Mouse (Mus musculus): ENCODE results near the gene Inhbc. TPM values are rescaled to one million over a fixed set of nuclear protein-coding genes. Genes with fewer than 3 reads are reported as not detected.
"Not testable (repeated sequence)": the region's sequence is repeated elsewhere in the genome, so short reads cannot be mapped to it uniquely, and the experiment has no call there.

The Inhbc gene
- polyA plus RNA-seq, 1 experiment from 2014 or later: not detected

DNA sequence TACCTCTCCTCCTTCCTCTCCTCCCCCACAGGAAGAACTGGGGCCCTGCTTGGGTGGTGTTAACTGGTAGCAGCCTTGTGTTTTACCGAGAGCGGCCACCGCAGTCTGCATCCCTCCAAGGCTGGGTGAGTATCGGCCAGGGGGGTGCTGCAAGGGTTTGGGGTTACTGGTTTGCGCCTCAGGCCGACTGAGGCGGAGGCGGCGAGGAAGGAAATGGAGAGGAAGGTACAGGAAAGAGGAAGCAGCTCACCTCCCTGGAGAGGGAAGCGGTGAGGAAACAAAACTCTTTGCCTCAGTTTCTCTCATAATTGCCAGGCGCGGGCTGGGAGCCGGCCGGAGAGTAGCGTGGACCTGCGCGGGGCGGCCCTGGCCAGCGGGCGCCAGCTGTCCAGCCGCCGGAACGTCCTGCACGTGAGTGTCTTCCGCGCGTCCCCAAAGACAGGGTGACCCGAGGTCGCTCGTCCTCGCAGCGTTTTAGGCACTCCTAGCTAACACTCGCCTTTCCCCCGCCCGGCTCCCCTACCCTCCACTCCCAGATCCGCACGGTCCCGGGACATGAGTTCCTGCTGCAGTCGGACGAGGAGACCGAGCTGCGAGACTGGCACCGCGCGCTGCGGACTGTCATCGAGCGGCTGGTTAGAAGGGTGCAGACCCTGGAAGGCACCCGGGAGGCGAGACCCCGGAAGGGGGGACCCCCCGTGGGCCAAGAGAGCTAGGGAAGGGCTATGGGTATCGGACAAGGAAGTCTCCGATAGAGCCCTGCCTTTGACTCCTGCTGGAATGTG is 44.0 kb downstream of the Inhbc start:
- peak; percentile 10; the same call in 1 of the 2 replicates for ATAC-seq (ENCODE audit: insufficient number of reproducible peaks, low FRiP score)
- Histone ChIP-seq H3K27ac (ENCODE audit: poor library complexity, severe bottlenecking) (no peak overlapping the region), H3K4me3 (peak overlapping the region; percentile 49), H3K9ac (peak overlapping the region; percentile 62), H3K36me3 (no peaks in the 10 kb centered on the region), H3K27me3 (replicated peaks) (peaks cover 98% of the 10 kb centered on the region), H3K9me3 (replicated peaks) (no peaks in the 10 kb centered on the region), H3K4me1 (replicated peaks) (peaks cover 15% of the 10 kb centered on the region), H3K4me2 (peak overlapping the region; percentile 94)
- WGBS: under 1% methylated on average over 54 of the region's 54 CpGs

- Histone ChIP-seq H3K27me3 (replicated peaks) (peaks cover 95% of the 10 kb centered on the region), H3K4me1 (replicated peaks) (peaks cover 15% of the 10 kb centered on the region), H3K9me3 (replicated peaks) (no peaks in the 10 kb centered on the region), H3K4me3 (peak overlapping the region; percentile 49), H3K36me3 (no peaks in the 10 kb centered on the region), H3K9ac (peak overlapping the region; percentile 62; the same call in 1 of the 2 replicates), H3K27ac (ENCODE audit: poor library complexity, severe bottlenecking) (no peak overlapping the region), H3K4me2 (peak overlapping the region; percentile 94)
- WGBS: 29% methylated on average over 14 of the region's 14 CpGs
- no peak for ATAC-seq (ENCODE audit: insufficient number of reproducible peaks, low FRiP score)
These were observed 44.7 kb downstream of the Inhbc start for GRCm38 (mm10) chr10:127325454-127326016.

DNA sequence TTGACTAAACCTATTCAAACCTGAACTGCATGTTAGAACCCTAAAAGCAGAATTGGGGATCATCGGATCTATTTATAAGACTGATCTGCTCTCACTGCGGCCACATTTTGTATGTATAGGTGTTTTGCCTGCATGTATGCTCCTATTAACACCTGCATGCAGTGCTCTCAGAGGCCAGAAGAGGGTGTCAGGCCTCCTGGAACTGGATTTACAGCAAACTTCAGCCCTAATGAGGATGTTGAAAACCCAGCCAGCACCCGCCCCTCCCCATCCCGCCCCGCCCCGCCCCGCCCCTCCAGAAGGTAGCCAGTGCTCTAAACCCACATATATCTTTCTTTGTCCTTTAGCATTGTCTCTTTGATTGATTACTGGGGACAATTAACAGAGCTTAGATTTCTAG is 45.7 kb downstream of the Inhbc start:
- H3K4me2 ChIP-seq: no peak overlapping the region
- no peak overlapping the region for H3K4me3 ChIP-seq
- ATAC-seq (ENCODE audit: insufficient number of reproducible peaks, low FRiP score): no peak
- H3K36me3 ChIP-seq: no peaks in the 10 kb centered on the region
- 12% methylated on average over 7 of the region's 7 CpGs for WGBS
- no peak overlapping the region for H3K9ac ChIP-seq
- no peak overlapping the region for H3K27ac ChIP-seq (ENCODE audit: poor library complexity, severe bottlenecking)
- peaks cover 15% of the 10 kb centered on the region for H3K4me1 ChIP-seq (replicated peaks)
- no peaks in the 10 kb centered on the region for H3K9me3 ChIP-seq (replicated peaks)
- peaks cover 86% of the 10 kb centered on the region for H3K27me3 ChIP-seq (replicated peaks)

- Histone ChIP-seq H3K27ac (ENCODE audit: poor library complexity, severe bottlenecking) (no peak overlapping the region), H3K36me3 (no peaks in the 10 kb centered on the region), H3K4me3 (no peak overlapping the region), H3K9me3 (replicated peaks) (no peaks in the 10 kb centered on the region), H3K4me2 (no peak overlapping the region), H3K4me1 (replicated peaks) (peaks cover 15% of the 10 kb centered on the region), H3K9ac (no peak overlapping the region), H3K27me3 (replicated peaks) (peaks cover 74% of the 10 kb centered on the region)
- 62% methylated on average over 17 of the region's 17 CpGs for WGBS
- no peak for ATAC-seq (ENCODE audit: insufficient number of reproducible peaks, low FRiP score)
These were observed 46.9 kb downstream of the Inhbc start for GRCm38 (mm10) chr10:127323131-127323855.

DNA sequence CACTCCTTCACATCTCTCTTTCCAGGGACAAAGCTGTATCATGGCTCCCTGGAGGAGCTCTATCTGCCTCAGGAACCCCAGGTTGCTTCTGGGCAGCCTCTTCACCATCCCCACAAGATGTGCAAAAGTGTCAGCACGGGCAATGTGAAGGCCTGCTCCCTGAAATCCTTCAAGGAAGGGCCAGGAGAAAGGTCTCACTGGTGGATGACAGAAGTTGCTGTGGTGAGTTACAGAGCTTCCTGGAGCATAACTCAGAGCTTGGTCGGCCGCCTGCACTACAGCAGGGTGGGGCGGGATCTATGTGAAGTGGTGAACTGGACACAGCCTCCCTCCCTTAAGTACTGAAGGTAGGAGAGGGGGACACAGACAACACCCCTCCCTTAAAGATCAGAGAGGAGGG is 47.6 kb downstream of the Inhbc start:
- Histone ChIP-seq H3K27me3 (replicated peaks) (peaks cover 67% of the 10 kb centered on the region), H3K4me3 (no peak overlapping the region), H3K9me3 (replicated peaks) (no peaks in the 10 kb centered on the region), H3K4me2 (no peak overlapping the region), H3K36me3 (no peaks in the 10 kb centered on the region), H3K27ac (ENCODE audit: poor library complexity, severe bottlenecking) (no peak overlapping the region), H3K4me1 (replicated peaks) (peaks cover 15% of the 10 kb centered on the region), H3K9ac (no peak overlapping the region)
- ATAC-seq (ENCODE audit: insufficient number of reproducible peaks, low FRiP score): no peak
- WGBS: 62% methylated on average over 4 of the region's 4 CpGs

DNA sequence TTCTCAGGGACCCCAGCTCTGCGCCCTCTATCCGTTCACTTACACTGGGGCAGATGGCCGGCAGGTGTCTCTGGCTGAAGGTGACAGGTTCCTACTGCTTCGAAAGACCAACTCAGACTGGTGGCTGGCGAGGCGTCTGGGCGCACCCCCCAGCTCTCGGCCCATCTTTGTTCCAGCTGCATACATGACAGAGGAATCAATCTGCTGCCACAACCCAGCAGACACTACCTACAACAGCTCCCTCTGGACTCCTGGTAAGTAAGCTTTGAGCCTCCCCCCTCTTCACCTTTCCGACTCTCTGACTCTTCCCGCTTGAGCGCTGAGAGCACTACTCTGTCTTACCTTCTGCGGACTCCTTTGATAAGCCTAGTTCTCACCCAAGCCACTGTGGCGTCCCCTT is 48.1 kb downstream of the Inhbc start:
- Histone ChIP-seq H3K4me2 (no peak overlapping the region), H3K27me3 (replicated peaks) (peaks cover 62% of the 10 kb centered on the region), H3K4me1 (replicated peaks) (peaks cover 15% of the 10 kb centered on the region), H3K9me3 (replicated peaks) (no peaks in the 10 kb centered on the region), H3K9ac (no peak overlapping the region), H3K36me3 (no peaks in the 10 kb centered on the region), H3K27ac (ENCODE audit: poor library complexity, severe bottlenecking) (no peak overlapping the region), H3K4me3 (no peak overlapping the region)
- 52% methylated on average over 13 of the region's 13 CpGs for WGBS
- no peak for ATAC-seq (ENCODE audit: insufficient number of reproducible peaks, low FRiP score)

- no peaks in the 10 kb centered on the region for H3K9me3 ChIP-seq (replicated peaks)
- H3K4me1 ChIP-seq (replicated peaks): peaks cover 13% of the 10 kb centered on the region
- no peaks in the 10 kb centered on the region for H3K36me3 ChIP-seq
- H3K27ac ChIP-seq (ENCODE audit: poor library complexity, severe bottlenecking): no peak within 1 kb of the TSS
- 72% methylated on average over 3 of the region's 3 CpGs for WGBS
- no peak within 1 kb of the TSS for H3K4me2 ChIP-seq
- H3K4me3 ChIP-seq: no peak within 1 kb of the TSS
- H3K27me3 ChIP-seq (replicated peaks): peaks cover 57% of the 10 kb centered on the region
- no peak within 1 kb of the TSS for H3K9ac ChIP-seq
- ATAC-seq (ENCODE audit: insufficient number of reproducible peaks, low FRiP score): no peak
These were observed 48.6 kb downstream of the Inhbc start, which contains the start of gene Arhgap9 for GRCm38 (mm10) chr10:127321621-127322020. Arhgap9 (plus strand) TSS chr10:127321964.

DNA sequence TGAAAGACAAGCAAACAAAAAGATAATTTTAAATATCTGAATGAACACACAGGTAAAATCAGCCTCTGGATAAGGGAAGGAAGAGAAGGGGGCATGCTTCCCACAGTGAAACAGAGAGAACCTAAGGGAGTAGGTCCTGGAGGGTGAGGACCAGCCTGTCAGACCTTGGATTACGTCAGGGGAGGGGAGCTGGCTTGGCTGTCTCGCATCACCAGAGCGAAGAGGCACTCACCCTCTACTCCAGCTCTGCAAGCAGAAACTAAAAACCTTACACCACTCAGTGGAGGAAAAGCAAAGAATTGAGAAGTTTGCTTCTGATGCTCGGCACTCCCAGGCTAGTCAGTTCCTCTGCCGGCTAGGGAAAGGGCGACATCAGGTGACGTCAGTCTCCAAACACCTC is 50.3 kb downstream of the Inhbc start:
- Histone ChIP-seq H3K9ac (no peak overlapping the region), H3K27me3 (replicated peaks) (peaks cover 40% of the 10 kb centered on the region), H3K4me2 (no peak overlapping the region), H3K4me3 (no peak overlapping the region), H3K4me1 (replicated peaks) (no peaks in the 10 kb centered on the region), H3K9me3 (replicated peaks) (no peaks in the 10 kb centered on the region), H3K36me3 (no peaks in the 10 kb centered on the region), H3K27ac (ENCODE audit: poor library complexity, severe bottlenecking) (no peak overlapping the region)
- ATAC-seq (ENCODE audit: insufficient number of reproducible peaks, low FRiP score): no peak
- WGBS: 71% methylated on average over 7 of the region's 7 CpGs

DNA sequence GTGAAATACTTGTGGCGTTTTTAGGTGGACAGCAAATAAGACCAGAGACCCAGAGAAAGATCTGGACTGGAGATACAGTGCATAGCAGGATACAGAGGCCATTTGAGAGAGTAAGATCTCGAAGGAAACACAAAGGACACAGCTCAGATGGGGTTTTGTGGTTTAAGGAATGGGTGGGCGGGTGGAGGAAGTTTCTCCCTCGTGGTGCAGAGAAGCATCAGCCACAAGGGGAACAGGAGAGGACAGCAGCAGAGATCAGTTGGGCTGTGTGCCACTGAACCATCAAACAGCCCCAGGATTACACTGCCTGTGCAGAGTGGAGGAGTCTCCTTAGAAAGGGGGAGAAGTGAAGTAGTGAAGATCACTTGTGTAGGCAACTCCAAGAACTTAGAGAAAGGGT is 52.2 kb downstream of the Inhbc start:
- H3K9me3 ChIP-seq (replicated peaks): no peaks in the 10 kb centered on the region
- no peaks in the 10 kb centered on the region for H3K36me3 ChIP-seq
- no peak overlapping the region for H3K9ac ChIP-seq
- H3K4me2 ChIP-seq: no peak overlapping the region
- no peaks in the 10 kb centered on the region for H3K4me1 ChIP-seq (replicated peaks)
- no peak for ATAC-seq (ENCODE audit: insufficient number of reproducible peaks, low FRiP score)
- no peak overlapping the region for H3K27ac ChIP-seq (ENCODE audit: poor library complexity, severe bottlenecking)
- no peak overlapping the region for H3K4me3 ChIP-seq
- WGBS: 32% methylated on average over 4 of the region's 4 CpGs
- H3K27me3 ChIP-seq (replicated peaks): peaks cover 22% of the 10 kb centered on the region

- no peak for ATAC-seq (ENCODE audit: insufficient number of reproducible peaks, low FRiP score)
- 54% methylated on average over 2 of the region's 2 CpGs for WGBS
- no peak overlapping the region for H3K4me3 ChIP-seq
These were observed 53.0 kb downstream of the Inhbc start for GRCm38 (mm10) chr10:127317277-127317676.

DNA sequence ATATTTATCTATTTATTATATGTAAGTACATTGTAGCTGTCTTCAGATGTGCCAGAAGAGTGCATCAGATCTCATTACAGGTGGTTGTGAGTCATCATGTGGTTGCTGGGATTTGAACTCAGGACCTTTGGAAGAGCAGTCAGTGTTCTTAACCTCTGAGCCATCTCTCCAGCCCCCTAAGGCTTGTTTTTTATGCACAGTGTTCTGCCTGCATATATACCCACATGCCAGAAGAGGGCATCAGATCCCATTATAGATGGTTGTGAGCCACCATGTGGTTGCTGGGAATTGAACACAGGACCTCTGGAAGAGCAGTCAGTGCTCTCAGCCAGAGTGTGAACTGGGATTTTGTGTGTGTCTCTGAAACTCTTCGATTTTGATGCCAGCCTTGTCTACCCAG is 55.3 kb downstream of the Inhbc start:
- not testable (repeated sequence) for H3K4me2 ChIP-seq; H3K27me3 ChIP-seq (replicated peaks); H3K9ac ChIP-seq; H3K4me1 ChIP-seq (replicated peaks); H3K4me3 ChIP-seq; H3K9me3 ChIP-seq (replicated peaks); ATAC-seq (ENCODE audit: insufficient number of reproducible peaks, low FRiP score); H3K27ac ChIP-seq (ENCODE audit: poor library complexity, severe bottlenecking); H3K36me3 ChIP-seq
- 75% methylated on average over 1 of the region's 1 CpGs for WGBS

More at GRCm38 (mm10) chr10:127317277-127317676, 53.0 kb downstream of the Inhbc start:
- H3K4me1 ChIP-seq (replicated peaks): no peaks in the 10 kb centered on the region
- H3K27ac ChIP-seq (ENCODE audit: poor library complexity, severe bottlenecking): no peak overlapping the region
- H3K4me2 ChIP-seq: no peak overlapping the region
- H3K9me3 ChIP-seq (replicated peaks): no peaks in the 10 kb centered on the region
- H3K27me3 ChIP-seq (replicated peaks): peaks cover 15% of the 10 kb centered on the region
- H3K36me3 ChIP-seq: no peaks in the 10 kb centered on the region
- H3K9ac ChIP-seq: no peak overlapping the region
